Mouse (Mus musculus) forebrain, embryonic 16.5 days (tissue): ENCODE measurements around the gene Tomm6. TPM values are rescaled to one million over a fixed set of nuclear protein-coding genes. Genes with fewer than 3 reads are reported as not detected.

Experiments used
- ATAC-seq: fragments of 200-750 bp; cut with Nextera tagmentation; 2 replicates; pipeline ENCODE4 v1.8.0; 2017; ENCODE audit warnings: mild to moderate bottlenecking, moderate library complexity
- H3K27ac ChIP-seq: fragments of 300-500 bp; sonication (generic); 2 replicates; pipeline ENCODE4 v1.5.1; 2014; ENCODE audit warnings: low read length, control low read depth
- H3K27me3 ChIP-seq: fragments of 300-500 bp; sonication (generic); replicated peaks from 2 replicates; pipeline ENCODE4 v1.6.1; 2014; ENCODE audit warnings: low read length; ENCODE audit not compliant: control insufficient read depth, insufficient read depth
- H3K36me3 ChIP-seq: fragments of 300-500 bp; sonication (generic); 2 replicates; pipeline ENCODE4 v1.6.1; 2014; ENCODE audit not compliant: control insufficient read depth, insufficient read depth
- H3K4me1 ChIP-seq: fragments of 300-500 bp; sonication (generic); replicated peaks from 2 replicates; pipeline ENCODE4 v1.6.1; 2014; ENCODE audit warnings: low read length; ENCODE audit not compliant: control insufficient read depth, insufficient read depth
- H3K4me2 ChIP-seq: fragments of 300-500 bp; sonication (generic); 2 replicates; pipeline ENCODE4 v1.6.1; 2014; ENCODE audit warnings: mild to moderate bottlenecking, low read length, control low read depth
- H3K4me3 ChIP-seq: fragments of 300-500 bp; sonication (generic); replicated peaks from 2 replicates; pipeline ENCODE4 v1.5.1; 2014; ENCODE audit warnings: mild to moderate bottlenecking, low read length, control low read depth
- H3K9ac ChIP-seq: fragments of 300-500 bp; sonication (generic); replicated peaks from 2 replicates; pipeline ENCODE4 v1.6.1; 2014; ENCODE audit warnings: low read depth, low read length, control low read depth
- H3K9me3 ChIP-seq: fragments of 300-500 bp; sonication (generic); 2 replicates; pipeline ENCODE4 v1.6.1; 2016; ENCODE audit warnings: low read length; ENCODE audit not compliant: control insufficient read depth
- WGBS: fragments of 180-500 bp; shearing (Covaris S2); extraction: QIAGEN DNeasy Blood & Tissue Kit; methylation state at CpG from one replicate; pipeline ENCODE4 v1.1.7; 2014; 5-methylcytosine and 5-hydroxymethylcytosine counted together
- polyA plus RNA-seq: library from polyadenylated mRNA; unstranded; fragments of >200 nt; fragmentation: Nextera tagmentation; extraction: Ambion mirVana; gene quantifications from 2 replicates; pipeline ENCODE4 v1.2.1, GENCODE M21; 2015

Tomm6 gene
- polyA plus RNA-seq = 228 and 241 TPM in 2 replicates

GRCm38 (mm10) chr17:47688344-47688607 lies at the start of gene Tomm6:
Gene Tomm6, minus strand, starts transcription at chr17:47688386.
- Histone ChIP-seq H3K27me3 (0 out of 2 replicates have a peak, but pooled peaks cover under 1% of the 10 kb centered on the region), H3K4me1 (peaks cover 15% of the 10 kb centered on the region), H3K9ac (peak within 1 kb of the TSS; percentile 92), H3K4me3 (peak within 1 kb of the TSS; percentile 82), H3K4me2 (peak within 1 kb of the TSS; percentile 99), H3K36me3 (0 out of 2 replicates have a peak, but pooled peaks cover 3% of the 10 kb centered on the region), H3K9me3 (no peaks in the 10 kb centered on the region), H3K27ac (peak within 1 kb of the TSS; percentile 79)
- WGBS = 0% methylated on average over 9 of the region's 9 CpGs
- no peak for ATAC-seq

GRCm38 (mm10) chr17:47737271-47738065 lies 49.3 kb upstream of the Tomm6 start:
- Histone ChIP-seq H3K36me3 (no peaks in the 10 kb centered on the region), H3K9me3 (0 out of 2 replicates have a peak, but pooled peaks cover 3% of the 10 kb centered on the region), H3K27me3 (peaks cover 24% of the 10 kb centered on the region), H3K4me1 (peaks cover 18% of the 10 kb centered on the region), H3K9ac (peak overlapping the region; percentile 54), H3K4me3 (peak overlapping the region; percentile 64), H3K4me2 (peak overlapping the region; percentile 96), H3K27ac (no peak overlapping the region)
- ATAC-seq = peak; percentile 65
- 1% methylated on average over 57 of the region's 60 CpGs for WGBS

GRCm38 (mm10) chr17:47736856-47737255 lies 48.7 kb upstream of the Tomm6 start, which contains the start of gene Tfeb:
Gene Tfeb, plus strand, starts transcription at chr17:47737030.
- Histone ChIP-seq H3K4me2 (peak within 1 kb of the TSS; percentile 96), H3K9ac (peak within 1 kb of the TSS; percentile 54), H3K9me3 (0 out of 2 replicates have a peak, but pooled peaks cover 3% of the 10 kb centered on the region), H3K27ac (no peak within 1 kb of the TSS), H3K36me3 (no peaks in the 10 kb centered on the region), H3K27me3 (peaks cover 24% of the 10 kb centered on the region), H3K4me3 (peak within 1 kb of the TSS; percentile 64), H3K4me1 (peaks cover 18% of the 10 kb centered on the region)
- ATAC-seq = peak; percentile 91
- WGBS = under 1% methylated on average over 46 of the region's 47 CpGs

GRCm38 (mm10) chr17:47735553-47736100 lies 47.4 kb upstream of the Tomm6 start:
- H3K27ac ChIP-seq = no peak overlapping the region
- peaks cover 18% of the 10 kb centered on the region for H3K4me1 ChIP-seq
- no peak for ATAC-seq
- 0 out of 2 replicates have a peak, but pooled peaks cover 3% of the 10 kb centered on the region for H3K9me3 ChIP-seq
- no peaks in the 10 kb centered on the region for H3K36me3 ChIP-seq
- no peak overlapping the region for H3K4me3 ChIP-seq
- peaks cover 24% of the 10 kb centered on the region for H3K27me3 ChIP-seq
- H3K4me2 ChIP-seq = no peak overlapping the region
- 76% methylated on average over 14 of the region's 14 CpGs for WGBS
- no peak overlapping the region for H3K9ac ChIP-seq

- WGBS = 48% methylated on average over 24 of the region's 24 CpGs
- Histone ChIP-seq H3K4me2 (no peak overlapping the region), H3K27ac (no peak overlapping the region), H3K9me3 (no peaks in the 10 kb centered on the region), H3K27me3 (no peaks in the 10 kb centered on the region), H3K36me3 (no peaks in the 10 kb centered on the region), H3K4me1 (no peaks in the 10 kb centered on the region), H3K4me3 (no peak overlapping the region), H3K9ac (no peak overlapping the region)
- no peak for ATAC-seq
Observed at GRCm38 (mm10) chr17:47730633-47731575, 42.7 kb upstream of the Tomm6 start.

GRCm38 (mm10) chr17:47726566-47726965 lies 38.4 kb upstream of the Tomm6 start, which contains the start of gene Pgc:
Gene Pgc, plus strand, starts transcription at chr17:47726842.
- Histone ChIP-seq H3K36me3 (no peaks in the 10 kb centered on the region), H3K4me2 (no peak within 1 kb of the TSS), H3K4me3 (no peak within 1 kb of the TSS), H3K9ac (no peak within 1 kb of the TSS), H3K27ac (no peak within 1 kb of the TSS), H3K4me1 (no peaks in the 10 kb centered on the region), H3K27me3 (no peaks in the 10 kb centered on the region), H3K9me3 (no peaks in the 10 kb centered on the region)
- WGBS = 85% methylated on average over 11 of the region's 11 CpGs
- no peak for ATAC-seq

GRCm38 (mm10) chr17:47721183-47721582 lies 33.0 kb upstream of the Tomm6 start:
- 80% methylated on average over 4 of the region's 4 CpGs for WGBS
- no peak overlapping the region for H3K4me3 ChIP-seq
- H3K9me3 ChIP-seq = no peaks in the 10 kb centered on the region
- H3K36me3 ChIP-seq = no peaks in the 10 kb centered on the region
- no peaks in the 10 kb centered on the region for H3K4me1 ChIP-seq
- H3K27ac ChIP-seq = no peak overlapping the region
- no peak for ATAC-seq
- H3K27me3 ChIP-seq = no peaks in the 10 kb centered on the region
- no peak overlapping the region for H3K4me2 ChIP-seq
- H3K9ac ChIP-seq = no peak overlapping the region

- Histone ChIP-seq H3K27me3 (no peaks in the 10 kb centered on the region), H3K9me3 (no peaks in the 10 kb centered on the region), H3K9ac (no peak overlapping the region), H3K4me1 (no peaks in the 10 kb centered on the region), H3K27ac (no peak overlapping the region), H3K36me3 (no peaks in the 10 kb centered on the region), H3K4me2 (no peak overlapping the region), H3K4me3 (no peak overlapping the region)
- ATAC-seq = no peak
- 60% methylated on average over 3 of the region's 3 CpGs for WGBS
Observed at GRCm38 (mm10) chr17:47715037-47715436, 26.9 kb upstream of the Tomm6 start.
